Mouse (Mus musculus) left cerebral cortex, adult 8-10 months (tissue): ENCODE results near the gene B3gnt2. TPM values are rescaled to one million over a fixed set of nuclear protein-coding genes. Genes with fewer than 3 reads are reported as not detected.

Experiments used
- DNase-seq, 2 experiments: peaks; one replicate each; pipeline ENCODE4 v3.0.0; 2022; ENCODE audit warnings: low spot score in 2 of 2
- total RNA-seq, 4 experiments: library from RNA; stranded (reverse); gene quantifications; 2 replicates each; pipeline ENCODE4 v1.2.4; 2022

B3gnt2 gene
- total RNA-seq, 4 experiments from 2014 or later: 6.2 to 24.7 (median 14.2) TPM

DNA sequence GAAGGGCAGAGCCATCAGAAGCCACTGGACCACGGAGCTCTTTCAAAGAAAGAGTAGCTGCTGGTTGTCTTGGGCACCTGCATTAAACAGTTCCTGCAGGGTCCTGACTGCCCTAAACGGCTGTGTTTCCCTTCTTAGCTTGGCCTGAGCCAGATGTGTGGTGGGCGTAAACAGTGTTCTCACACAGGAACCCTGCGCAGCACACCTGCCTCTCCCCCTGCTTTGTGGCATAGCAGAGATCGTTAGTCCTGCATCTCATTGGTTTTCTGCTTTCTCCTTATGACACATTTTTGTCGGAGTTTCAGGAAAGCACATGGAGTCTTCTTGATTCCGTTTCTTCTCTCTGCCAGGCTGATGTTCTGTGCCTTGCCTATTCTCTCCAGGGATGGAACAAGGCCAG lies 44.9 kb downstream of the B3gnt2 start:
- no peak for DNase-seq

DNA sequence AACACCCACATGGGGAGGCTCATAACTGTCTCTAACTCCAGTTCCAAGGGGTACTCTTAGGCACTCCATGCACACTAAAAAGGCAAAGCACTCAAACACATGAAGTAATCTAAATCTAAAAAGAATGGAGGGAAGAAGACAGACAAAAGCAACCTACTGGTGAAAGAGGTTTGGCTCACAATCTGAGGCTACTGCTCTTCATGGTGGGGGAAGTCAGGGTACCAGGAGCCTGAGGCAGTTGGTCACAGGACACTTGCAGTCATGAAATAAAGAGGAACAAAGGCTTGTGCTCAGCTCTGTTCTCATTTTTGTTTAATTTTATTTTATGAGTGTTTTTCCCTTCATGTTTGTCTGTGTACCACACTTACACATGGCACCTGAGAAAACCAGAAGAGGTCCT lies 45.6 kb downstream of the B3gnt2 start:
- no peak for DNase-seq

DNA sequence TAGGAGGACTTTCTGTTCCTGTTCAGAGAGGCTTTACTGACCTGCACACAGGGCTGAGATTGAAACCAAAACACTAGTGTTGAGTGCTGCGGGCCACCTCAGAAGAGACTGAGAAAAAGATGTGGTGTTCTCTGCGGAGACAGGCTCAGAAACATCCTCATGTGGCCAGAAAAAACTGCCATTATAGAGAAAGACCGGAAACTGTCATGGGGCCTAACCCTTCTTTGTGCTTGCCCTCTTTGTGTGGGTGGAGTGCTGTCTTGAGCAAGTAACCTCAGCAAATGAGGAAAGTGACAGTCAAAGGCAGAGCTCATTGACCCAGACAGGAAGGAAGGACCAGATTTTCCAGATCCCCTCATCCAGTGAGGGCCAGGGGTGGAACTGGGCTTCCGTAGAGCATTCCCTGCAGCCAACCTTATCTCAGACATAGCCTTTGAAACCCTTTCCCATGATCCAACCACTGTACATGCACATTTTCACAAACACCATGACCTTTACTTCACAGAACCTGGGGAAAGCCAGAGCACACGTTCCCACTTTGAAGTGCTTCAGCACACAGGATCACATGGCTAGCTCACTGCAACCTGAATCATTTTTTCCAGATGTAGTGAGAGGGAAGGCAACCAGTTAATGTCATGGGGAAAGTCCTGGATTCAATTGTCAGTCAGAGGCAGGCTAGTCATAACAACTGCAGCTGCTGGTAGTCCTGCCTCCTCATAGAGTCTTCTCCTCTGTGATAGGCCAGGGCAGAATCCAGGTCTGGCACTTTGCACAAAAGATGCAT lies 46.6 kb downstream of the B3gnt2 start:
- DNase-seq: no peak

DNA sequence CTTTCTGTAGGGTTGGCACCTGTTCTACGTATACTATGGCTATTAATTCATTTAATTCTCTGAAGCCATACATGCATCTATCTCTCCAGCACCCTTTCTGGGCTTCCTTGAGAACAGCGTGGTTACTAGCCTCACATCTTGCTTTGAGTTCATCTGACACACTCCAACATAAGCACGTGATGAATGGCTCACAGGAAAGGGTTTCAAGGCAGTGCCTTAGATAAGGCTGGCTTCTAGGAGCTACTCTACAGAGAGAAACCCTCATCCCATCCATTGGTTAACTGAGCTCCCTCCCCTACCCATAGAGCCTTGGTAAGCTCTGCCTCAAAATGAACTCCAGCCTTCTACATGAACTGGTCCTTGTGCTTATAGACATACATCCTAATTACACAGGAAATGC lies 47.3 kb downstream of the B3gnt2 start:
- no peak for DNase-seq

DNA sequence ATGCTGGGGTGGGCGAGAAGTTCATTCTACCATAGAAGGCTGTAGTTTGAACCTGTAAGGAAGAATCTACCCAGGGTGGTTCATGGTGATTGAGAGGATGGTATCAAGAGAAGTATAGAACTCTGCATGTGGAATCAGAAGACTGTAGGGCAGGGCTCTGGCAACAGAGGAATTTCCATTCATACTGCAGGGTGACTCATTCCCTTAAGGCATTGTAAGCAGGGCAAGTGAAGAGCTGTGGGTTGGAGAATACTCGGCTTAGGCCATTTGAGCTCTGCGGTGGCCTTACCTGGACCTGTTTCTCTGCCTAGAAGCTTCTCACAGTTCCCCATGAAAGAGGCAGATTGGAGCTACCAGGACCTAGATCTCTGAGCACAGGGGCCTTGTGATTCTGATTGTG lies 49.3 kb downstream of the B3gnt2 start:
- DNase-seq: no peak

DNA sequence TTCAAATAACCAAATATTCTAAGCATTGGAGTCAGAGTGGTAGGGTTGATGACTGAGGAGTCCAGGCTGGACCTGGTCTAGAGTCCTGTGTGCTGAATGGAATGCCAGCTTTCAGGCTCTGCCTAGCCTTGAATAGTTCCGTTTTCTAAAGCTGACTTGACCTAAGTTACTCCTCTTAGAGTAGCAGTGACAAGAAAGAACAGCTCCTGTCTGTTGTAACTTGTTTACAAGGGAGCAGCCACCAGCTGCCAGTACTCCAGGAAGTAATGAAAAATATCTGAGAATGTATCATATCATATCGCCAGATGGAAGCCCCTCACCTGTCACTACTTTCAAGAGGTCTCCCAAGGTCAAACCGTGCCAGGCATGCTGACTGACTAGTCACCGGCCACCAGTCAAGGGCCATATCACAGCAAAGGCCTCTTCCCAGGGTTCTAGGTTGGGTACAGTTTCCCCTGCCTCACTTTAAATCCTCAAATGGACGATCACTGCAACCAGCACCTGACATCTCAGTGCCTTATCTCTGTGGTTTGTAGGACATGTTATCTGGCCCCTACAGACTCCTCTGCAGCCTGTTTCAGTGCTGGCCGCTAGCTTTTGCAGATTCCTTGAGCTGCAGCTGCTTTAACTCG lies 51.2 kb downstream of the B3gnt2 start:
- DNase-seq: no peak

DNA sequence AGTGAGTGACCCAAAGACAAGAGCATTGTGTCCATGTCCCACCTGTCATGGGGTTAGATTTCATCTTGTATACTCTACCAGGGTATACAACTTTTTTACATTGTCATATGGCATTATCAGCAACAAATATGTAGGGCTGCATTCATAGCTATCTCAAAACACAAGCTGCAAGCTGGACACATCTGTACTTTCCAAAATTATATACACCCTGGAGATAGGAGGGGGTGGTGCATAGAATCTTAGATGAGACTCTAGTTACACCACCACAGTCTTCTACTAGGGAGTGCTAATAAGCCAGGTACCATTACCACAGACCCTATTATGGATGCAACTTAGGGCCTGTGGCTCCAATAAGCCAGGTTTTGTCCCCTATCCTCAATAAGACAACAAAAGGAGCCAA lies 52.7 kb downstream of the B3gnt2 start:
- DNase-seq: no peak

DNA sequence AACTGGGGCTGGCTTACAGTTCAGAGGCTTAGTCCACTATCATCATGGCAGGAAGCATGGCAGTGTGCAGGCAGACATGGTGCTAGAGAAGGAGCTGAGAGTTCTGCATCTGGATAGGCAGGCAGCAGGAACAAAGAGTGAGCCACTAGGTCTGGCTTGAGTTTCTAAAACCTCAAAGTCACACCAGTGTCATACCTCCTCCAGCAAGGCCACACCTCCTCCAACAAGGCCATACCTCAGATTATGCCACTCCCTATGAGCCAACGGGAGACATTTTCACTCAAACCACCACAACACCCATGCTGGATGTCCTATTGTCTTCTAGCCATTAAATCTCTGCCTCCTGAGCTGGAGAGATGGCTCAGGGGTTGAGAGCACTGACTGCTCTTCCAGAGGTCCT lies 55.6 kb downstream of the B3gnt2 start:
- DNase-seq: no peak

DNA sequence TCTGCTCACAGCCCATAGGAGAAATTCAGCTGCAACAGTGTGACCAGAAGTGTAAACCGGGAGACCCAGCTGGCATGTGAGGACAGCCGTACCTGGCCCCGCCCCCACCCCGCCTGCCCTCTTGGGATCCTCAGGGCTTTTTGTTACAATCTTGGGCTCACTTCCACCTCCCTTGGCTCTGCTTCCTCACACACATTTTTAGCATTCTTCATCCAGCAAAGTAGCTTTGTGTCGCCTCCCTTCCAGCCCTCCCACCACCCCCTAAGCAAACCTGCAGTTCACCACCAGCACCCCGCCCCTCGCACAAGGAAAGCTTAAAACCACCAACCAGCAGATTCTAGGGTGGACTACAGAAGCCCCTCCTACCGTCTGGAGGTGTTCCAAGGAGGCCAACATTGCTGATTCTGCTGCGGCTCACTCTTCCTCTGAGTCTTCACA lies 60.8 kb downstream of the B3gnt2 start:
- no peak for DNase-seq

DNA sequence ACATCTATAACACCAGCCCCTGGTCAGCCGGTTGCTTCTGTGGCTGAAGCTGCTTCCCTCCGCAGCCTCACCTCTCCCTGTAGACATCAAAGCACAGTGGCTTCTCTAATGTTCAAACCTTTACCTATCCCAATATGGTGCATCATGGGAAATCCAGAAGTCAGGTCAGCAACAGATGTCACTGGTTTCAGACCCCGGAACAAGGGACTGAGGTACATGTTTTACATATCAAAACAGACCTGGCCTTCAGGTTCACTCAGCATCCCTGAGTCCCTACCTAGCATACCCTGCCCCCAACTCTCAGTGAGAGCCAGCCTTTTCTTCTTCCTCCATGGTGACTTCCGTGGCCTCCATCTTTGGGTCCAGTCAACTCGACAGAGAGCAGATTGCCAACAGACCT lies 61.8 kb downstream of the B3gnt2 start:
- DNase-seq: no peak

DNA sequence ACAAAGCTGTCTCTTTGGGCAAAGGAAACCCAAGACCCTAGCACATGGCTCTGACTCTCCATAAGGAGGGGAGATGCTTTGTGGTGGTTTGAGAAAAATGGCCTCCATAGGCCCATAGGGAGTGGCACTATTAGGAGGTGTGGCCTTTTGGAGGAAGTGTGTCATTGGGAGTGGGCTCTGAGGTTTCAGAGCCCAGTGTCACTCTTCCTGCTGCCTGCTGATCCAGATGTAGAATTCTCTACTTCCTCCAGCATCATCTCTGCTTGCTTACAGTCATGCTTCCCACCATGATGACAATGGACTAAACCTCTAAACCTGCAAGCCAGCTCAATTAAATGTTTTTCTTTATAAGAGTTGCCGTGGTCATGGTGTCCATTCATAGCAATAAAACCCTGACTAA lies 66.0 kb downstream of the B3gnt2 start:
- no peak for DNase-seq

DNA sequence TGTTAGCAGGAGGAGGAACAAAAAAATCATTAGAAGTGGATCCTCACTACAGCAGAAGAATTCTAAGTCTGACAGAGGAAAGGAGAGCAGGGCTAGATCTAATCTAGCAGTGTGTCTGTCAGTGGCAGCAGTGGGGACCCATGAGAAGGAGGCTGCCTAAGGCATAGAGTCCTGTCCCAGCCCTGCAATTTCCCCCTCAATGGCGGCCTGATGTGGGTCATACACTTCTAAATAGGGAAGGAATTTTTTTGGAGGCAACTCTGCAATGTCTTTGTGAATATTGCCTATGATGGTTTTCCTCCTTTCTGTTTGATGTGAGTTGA lies 66.9 kb downstream of the B3gnt2 start:
- DNase-seq: no peak

DNA sequence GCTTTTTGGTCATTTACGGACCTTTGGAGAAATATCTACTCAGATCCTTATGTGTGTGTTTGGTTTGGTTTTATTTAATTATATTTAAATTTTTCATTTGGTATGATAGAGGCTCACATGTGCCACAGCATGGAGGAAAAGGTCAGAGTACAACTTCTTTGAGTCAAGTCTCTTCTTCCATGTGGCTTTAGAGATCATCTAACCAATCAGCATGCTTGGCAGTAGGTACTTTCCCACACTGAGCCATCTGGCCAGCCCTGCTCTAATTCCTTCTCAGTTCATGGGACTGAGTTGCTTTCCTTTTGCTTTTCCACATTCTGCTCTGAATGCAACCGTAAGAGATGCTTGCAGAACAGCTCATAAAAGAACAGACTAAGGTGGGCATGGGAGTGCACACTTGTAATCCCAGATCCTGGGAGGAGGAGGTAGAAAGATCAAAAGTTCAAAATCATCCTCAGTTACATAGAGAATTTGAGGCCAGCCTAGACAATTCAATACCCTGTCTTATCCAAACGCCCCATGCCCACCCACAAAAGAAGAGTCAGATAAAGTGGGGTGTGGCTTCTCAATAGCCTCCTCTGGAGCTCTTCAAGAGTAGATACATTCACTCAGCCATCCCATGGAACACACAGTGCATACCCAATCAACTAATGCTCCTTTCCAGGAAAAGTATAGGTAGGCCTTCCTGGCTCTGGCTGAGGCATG lies 67.4 kb downstream of the B3gnt2 start:
- DNase-seq: no peak

DNA sequence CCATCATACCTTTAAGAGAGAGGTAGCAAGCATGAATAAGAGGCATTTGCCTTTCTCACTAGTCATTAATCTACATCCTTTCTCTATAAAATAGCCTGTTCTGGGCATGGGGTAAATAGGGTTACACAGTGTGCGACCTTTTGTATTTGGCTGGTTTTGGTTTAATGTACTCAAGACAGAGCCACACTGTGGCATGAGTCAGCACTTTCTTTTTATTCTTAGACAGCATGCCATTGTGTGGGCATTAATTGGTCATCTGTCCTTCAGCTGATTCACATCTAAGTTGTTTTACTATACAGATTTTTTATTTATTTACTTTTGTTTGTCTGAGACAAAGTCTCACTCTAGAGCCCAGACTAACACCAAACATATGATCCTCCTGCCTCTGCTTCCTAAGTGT lies 68.6 kb downstream of the B3gnt2 start:
- DNase-seq: no peak

DNA sequence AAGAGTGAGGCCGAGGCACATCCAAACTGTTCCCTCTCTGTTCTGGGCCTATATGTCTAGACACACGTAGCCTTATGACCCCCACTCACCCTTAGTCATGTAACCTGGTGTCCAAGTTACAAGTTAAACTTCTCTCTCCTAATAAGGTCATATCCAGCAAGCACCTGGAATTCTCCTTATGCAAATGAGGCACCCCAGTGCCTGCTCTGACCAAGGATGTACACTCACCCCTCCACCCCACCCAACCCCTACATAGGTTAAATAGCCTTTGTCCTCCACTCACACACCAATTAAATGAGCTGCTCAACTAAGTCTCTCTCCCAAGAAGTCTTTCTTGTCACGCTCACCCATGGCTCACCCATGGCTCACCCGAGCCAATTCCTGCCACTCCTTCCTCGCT lies 69.0 kb downstream of the B3gnt2 start:
- no peak for DNase-seq

DNA sequence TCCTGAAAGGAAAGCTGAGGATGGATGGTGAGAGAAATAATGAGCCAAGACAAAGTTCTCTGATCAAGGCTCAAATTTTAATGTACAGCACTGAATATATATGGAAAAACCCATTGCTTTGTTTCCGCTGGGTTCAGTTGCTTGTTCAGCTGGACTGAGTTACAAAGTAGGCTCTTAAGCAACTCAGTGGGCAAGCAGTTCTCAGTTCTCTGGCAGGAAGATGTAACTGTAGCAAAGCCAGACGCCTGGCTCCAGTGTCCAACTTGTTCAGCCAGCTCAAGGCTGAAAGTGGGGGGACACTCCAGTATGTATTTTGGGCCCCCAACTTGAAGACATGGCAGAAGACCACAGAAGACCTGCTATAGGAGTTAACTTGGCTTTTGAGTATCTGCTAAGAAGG lies 72.9 kb downstream of the B3gnt2 start:
- DNase-seq: no peak

DNA sequence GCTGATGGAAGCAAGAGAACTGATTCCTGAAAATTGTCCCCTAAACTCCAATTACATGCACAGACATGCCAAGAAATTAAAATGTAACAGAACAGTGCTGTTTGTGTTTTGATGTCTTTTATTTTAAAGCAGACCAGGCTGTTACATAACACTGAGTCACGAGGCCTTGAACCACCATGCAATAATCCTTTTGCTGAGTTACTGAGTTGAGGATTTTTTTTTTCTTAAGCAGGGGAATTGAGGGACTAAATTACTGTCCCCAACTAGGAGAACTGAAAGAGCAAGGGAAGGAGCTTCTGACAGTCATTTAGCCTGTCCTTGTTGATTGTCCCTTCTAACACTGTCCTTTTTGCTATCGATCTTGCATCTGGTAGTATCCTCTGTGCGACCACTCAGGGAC lies 76.3 kb downstream of the B3gnt2 start:
- DNase-seq: no peak

DNA sequence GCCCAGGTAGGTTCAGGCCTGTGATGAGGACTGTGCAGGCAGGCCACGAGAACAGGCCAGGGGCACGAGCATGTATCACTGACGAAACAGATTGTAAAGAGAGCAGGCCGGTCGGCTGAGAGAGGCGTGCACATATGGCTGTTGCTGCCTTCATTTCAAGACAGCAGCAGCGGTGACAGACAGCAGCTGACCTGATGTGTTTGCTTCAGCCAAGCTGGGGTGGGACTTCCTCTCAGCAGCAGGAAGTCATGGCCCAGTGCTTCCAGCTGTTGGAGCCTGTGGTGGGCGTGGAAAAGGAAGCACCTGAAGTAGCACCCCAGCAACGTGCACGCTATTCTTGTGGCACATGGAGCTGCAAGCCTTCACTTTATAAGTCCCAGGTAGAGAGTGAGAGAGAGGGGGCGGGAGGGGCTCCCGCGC lies 78.0 kb downstream of the B3gnt2 start:
- no peak for DNase-seq

DNA sequence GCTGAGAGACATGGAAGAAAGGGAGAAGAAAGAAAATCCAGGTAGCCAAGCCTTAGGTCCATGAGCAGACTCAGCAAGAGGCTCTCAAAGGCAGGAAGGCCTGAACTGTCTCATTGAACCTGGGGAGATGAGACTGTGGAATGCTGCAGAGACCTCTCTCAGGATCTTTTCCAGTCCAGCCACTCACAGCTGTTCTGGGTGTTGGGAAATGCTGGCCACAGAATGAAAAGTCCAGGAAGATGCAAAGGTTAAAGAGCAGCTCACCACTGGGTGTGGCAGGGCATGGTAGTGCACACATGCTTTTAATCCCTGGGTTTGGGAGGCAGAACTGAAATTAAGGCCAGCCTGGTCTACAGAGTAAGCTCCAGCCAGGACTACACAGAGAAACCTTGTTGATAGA lies 79.6 kb downstream of the B3gnt2 start:
- no peak for DNase-seq

DNA sequence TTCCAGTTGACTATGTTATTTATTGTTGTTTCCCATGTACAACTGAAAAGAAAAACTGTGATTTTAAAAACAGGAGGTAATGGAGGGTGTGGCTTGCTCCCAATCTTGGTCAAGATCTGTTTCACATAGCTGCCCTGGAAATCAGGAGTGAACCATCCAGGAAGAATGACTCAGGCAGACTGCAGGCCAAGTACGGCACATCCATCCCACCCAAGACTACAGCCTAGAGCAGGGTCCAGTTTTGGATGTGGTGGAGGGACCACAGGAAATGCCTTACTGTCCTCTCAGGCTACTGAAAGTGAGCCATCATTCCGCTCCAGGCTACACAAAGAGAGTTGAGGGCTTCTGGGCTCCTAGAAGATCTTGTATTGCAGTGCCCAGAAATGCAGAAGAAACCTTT lies 80.0 kb downstream of the B3gnt2 start:
- no peak for DNase-seq

DNA sequence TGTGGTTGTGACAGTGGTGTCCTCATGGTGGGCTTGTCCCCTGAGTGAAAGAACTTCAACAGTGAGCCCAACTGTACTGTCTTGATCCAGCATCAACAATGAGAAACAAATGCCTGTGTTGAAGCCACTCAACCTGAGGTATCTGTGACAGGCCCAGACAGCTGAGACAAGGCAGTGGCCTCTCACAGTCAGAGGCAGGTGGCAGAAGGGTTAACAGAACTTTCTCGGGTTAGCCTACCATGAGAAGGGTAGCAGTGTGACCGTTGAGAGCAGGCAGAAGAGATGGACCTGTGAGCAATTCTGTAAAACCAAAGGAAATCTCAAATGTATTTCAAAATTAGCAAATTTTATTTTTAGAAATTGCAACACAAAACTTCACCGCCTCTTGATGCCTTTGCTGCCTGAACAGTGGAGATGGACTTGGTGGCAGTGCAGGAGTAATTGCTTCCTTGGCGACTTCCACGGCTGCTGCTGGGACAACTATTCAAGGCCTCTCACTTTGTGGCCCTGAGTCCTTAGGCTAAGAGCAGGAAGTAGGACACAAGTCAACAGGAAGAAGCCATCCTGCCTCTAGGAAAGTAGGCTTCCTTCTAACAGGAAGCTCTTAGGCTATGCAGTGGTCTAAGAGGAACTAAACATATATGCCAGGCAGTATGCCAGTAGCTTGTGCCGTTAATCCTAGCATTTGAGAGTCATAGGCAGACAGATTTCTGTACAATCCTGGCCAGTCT lies 80.8 kb downstream of the B3gnt2 start:
- DNase-seq: no peak

DNA sequence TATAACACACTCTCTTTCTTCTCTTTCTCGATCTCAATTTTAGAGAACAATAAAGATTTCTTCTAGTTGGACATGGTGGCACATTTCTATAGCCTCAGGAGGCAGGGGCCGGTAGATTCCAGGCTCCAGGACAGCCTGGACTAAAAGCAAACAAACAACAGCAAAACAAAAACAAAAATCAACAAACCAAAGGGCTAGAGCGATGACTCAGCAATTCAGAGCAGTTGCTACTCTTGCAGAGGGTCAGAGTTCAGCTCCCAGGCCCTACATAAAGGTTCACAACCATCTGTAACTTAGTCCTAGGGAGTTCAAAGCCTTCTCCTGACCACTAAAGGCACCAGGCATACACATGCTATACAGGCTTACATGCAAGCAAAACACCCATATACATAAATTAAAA lies 82.2 kb downstream of the B3gnt2 start:
- no peak for DNase-seq
